Mouse (Mus musculus) embryonic facial prominence, embryonic 11.5 days (tissue): ENCODE data around the gene Zmiz1. TPM values are rescaled to one million over a fixed set of nuclear protein-coding genes. Genes with fewer than 3 reads are reported as not detected.

Experiments
- ATAC-seq: fragments of 200-750 bp; cut with Nextera tagmentation; replicated peaks from 2 replicates; pipeline ENCODE4 v1.8.0; 2017; ENCODE audit warnings: low read depth; ENCODE audit not compliant: insufficient number of reproducible peaks, low FRiP score, low TSS enrichment
- DNase-seq: peaks from one replicate; pipeline ENCODE4 v3.0.0-alpha.2; 2015; ENCODE audit warnings: low spot score
- H3K27ac ChIP-seq: fragments of 300-500 bp; sonication (generic); replicated peaks from 2 replicates; pipeline ENCODE4 v1.5.1; 2014; ENCODE audit warnings: mild to moderate bottlenecking, low read depth, low read length, control low read depth
- H3K27me3 ChIP-seq: fragments of 300-500 bp; sonication (generic); 2 replicates; pipeline ENCODE4 v1.6.1; 2014; ENCODE audit warnings: mild to moderate bottlenecking, low read length, moderate library complexity, mixed read lengths; ENCODE audit not compliant: control insufficient read depth, insufficient read depth
- H3K36me3 ChIP-seq: fragments of 300-500 bp; sonication (generic); replicated peaks from 2 replicates; pipeline ENCODE4 v1.6.1; 2014; ENCODE audit warnings: low read depth, mild to moderate bottlenecking, low read length, moderate library complexity, mixed read lengths; ENCODE audit not compliant: control insufficient read depth, insufficient read depth
- H3K4me1 ChIP-seq: fragments of 300-500 bp; sonication (generic); 2 replicates; pipeline ENCODE4 v1.6.1; 2014; ENCODE audit warnings: low read length, mixed read lengths; ENCODE audit not compliant: control insufficient read depth, insufficient read depth
- H3K4me2 ChIP-seq: fragments of 300-500 bp; sonication (generic); 2 replicates; pipeline ENCODE4 v1.6.1; 2014; ENCODE audit warnings: low read depth, mild to moderate bottlenecking, control low read depth, low read length, moderate library complexity
- H3K4me3 ChIP-seq: fragments of 300-500 bp; sonication (generic); 2 replicates; pipeline ENCODE4 v1.5.1; 2014; ENCODE audit warnings: low read depth, low read length, control low read depth
- H3K9ac ChIP-seq: fragments of 300-500 bp; sonication (generic); replicated peaks from 2 replicates; pipeline ENCODE4 v1.6.1; 2014; ENCODE audit warnings: mild to moderate bottlenecking, control low read depth, low read length
- H3K9me3 ChIP-seq: fragments of 300-500 bp; sonication (generic); replicated peaks from 2 replicates; pipeline ENCODE4 v1.6.1; 2016; ENCODE audit warnings: mild to moderate bottlenecking, low read length, inconsistent platforms, mixed read lengths; ENCODE audit not compliant: control insufficient read depth
- WGBS: fragments of 180-500 bp; shearing (Covaris S2); extraction: QIAGEN DNeasy Blood & Tissue Kit; methylation state at CpG from one replicate; pipeline ENCODE4 v1.1.7; 2014; 5-methylcytosine and 5-hydroxymethylcytosine counted together
- polyA plus RNA-seq: library from polyadenylated mRNA; unstranded; fragments of >200 nt; fragmentation: Nextera tagmentation; extraction: Ambion mirVana; gene quantifications from 2 replicates; pipeline ENCODE4 v1.2.1, GENCODE M21; 2014

Gene Zmiz1
- polyA plus RNA-seq, 1 experiment from 2014 or later, result 27.7 TPM

DNA sequence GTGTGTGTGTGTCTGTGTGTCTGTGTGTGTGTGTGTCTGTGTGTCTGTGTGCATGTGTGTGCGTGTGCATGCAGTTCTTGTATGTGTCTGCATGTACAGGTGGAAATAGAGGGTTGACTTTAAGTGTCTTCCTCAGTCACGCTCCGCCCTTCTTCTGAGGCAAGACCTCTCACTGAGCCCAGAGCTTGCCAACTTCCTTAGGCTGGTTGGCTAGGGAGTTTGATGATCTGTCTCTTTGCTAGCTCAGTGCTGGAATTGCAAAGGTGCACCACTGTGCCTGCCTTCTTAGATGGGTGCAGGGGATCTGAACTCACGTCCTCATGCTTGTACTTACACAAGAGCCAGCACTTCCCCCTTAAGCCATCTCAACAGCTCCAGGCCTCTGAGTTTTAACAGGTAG is 84.1 kb downstream of the Zmiz1 start:
- H3K4me2 ChIP-seq, result no peak overlapping the region
- no peak for ATAC-seq
- H3K27ac ChIP-seq, result no peak overlapping the region
- no peaks in the 10 kb centered on the region for H3K27me3 ChIP-seq
- no peak for DNase-seq
- H3K36me3 ChIP-seq, result no peaks in the 10 kb centered on the region; the same call in 1 of the 2 replicates
- WGBS, result 90% methylated on average over 4 of the region's 4 CpGs
- no peak overlapping the region for H3K9ac ChIP-seq
- H3K9me3 ChIP-seq, result no peaks in the 10 kb centered on the region
- peaks cover 14% of the 10 kb centered on the region for H3K4me1 ChIP-seq
- H3K4me3 ChIP-seq, result no peak overlapping the region

DNA sequence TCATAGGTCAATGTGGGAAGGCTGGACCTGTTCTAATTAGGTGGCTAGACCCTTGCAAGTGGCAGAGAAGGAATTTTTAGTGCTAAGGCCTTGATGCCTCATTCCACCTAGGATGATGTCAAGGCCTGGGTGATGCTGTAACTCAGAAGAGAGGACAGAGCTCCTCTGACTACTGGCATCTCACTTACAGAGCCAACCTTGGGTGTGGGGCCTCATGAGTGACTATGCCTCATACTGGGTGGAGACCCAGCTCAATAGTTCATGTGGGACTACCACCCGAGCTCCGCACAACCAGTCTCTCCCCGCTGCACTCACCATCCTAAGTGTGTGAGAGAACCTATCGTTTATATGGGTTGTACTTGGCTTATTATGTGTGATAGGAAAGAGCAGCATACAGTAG is 84.9 kb downstream of the Zmiz1 start:
- H3K36me3 ChIP-seq, result peaks cover 2% of the 10 kb centered on the region
- no peak for ATAC-seq
- 89% methylated on average over 4 of the region's 4 CpGs for WGBS

DNA sequence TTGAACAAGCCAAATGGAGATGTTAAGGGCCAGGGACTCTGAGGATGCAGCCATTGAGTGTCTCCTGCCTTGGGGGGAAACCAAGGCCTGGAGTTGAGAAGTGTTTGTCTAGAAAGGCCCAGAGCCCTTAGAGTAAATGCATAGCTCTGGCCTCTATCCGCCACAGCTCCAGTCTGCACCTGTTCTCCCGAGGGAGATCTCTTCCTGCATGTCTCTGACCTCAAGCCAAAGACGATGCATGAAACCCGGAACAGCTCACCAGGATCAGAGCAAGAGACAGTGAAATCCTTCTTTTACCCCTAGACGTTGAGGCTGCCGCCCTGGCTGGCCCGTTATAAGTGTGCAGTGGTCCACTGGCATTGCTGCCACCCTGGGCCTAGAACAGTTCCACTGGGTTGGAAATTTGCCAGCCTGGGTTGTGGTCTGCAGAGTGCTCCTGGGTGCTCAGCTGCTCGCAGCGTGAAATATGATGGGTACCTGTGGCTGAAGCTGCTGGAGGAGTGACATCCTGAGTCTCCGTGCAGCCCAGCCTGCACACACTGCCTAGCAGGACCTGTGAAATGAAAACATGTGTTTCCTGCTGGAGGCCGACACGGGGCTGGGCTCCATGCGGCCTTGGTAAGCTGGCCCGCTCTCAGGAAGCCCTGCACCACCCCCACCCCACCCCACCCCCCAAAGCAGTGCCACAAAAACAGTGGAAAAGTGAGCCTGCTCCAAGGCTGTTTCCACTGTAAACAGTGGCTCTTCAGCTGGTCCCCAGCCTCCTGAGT is 88.1 kb downstream of the Zmiz1 start:
- no peaks in the 10 kb centered on the region for H3K27me3 ChIP-seq
- H3K9ac ChIP-seq, result no peak overlapping the region
- H3K4me1 ChIP-seq, result peaks cover 23% of the 10 kb centered on the region
- no peaks in the 10 kb centered on the region for H3K9me3 ChIP-seq
- H3K36me3 ChIP-seq, result peaks cover 2% of the 10 kb centered on the region; the same call in 1 of the 2 replicates
- H3K4me3 ChIP-seq, result no peak overlapping the region
- H3K27ac ChIP-seq, result peak overlapping the region; percentile 70
- peak; percentile 72 for ATAC-seq
- 33% methylated on average over 14 of the region's 14 CpGs for WGBS
- DNase-seq, result peak; percentile 77
- no peak overlapping the region; the same call in 1 of the 2 replicates for H3K4me2 ChIP-seq

More for the DNA sequence above, 84.9 kb downstream of the Zmiz1 start:
- Histone ChIP-seq H3K27ac (no peak overlapping the region), H3K27me3 (no peaks in the 10 kb centered on the region), H3K9ac (no peak overlapping the region), H3K4me1 (peaks cover 14% of the 10 kb centered on the region), H3K4me3 (no peak overlapping the region), H3K9me3 (no peaks in the 10 kb centered on the region), H3K4me2 (no peak overlapping the region)
- no peak for DNase-seq

DNA sequence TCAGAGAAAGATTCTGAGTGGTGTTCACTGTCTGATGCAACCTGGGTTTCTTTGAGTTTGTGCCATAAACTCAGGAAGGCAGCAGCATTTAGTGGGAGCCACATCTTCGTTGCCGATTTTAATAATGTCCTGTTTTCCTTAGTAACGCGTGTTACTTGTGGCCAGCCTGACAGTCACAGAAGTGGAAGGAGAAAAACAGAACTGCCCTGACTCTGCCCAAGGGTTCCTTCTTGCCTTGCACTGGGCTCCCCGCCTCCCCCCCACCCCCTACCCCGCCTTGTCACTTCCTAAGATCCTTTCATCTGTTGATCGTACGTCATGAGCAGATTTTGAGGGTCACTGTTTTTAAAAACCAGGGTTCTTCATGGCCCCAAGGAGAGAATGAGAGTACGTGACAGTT is 88.9 kb downstream of the Zmiz1 start:
- Histone ChIP-seq H3K4me2 (no peak overlapping the region), H3K9me3 (no peaks in the 10 kb centered on the region), H3K4me3 (no peak overlapping the region), H3K9ac (no peak overlapping the region), H3K27me3 (no peaks in the 10 kb centered on the region), H3K36me3 (peaks cover 2% of the 10 kb centered on the region; the same call in 1 of the 2 replicates), H3K4me1 (peaks cover 23% of the 10 kb centered on the region), H3K27ac (0 out of 2 replicates have a peak overlapping the region, but pooled peaks have one; percentile 70)
- no peak for ATAC-seq
- 77% methylated on average over 9 of the region's 9 CpGs for WGBS
- DNase-seq, result no peak

DNA sequence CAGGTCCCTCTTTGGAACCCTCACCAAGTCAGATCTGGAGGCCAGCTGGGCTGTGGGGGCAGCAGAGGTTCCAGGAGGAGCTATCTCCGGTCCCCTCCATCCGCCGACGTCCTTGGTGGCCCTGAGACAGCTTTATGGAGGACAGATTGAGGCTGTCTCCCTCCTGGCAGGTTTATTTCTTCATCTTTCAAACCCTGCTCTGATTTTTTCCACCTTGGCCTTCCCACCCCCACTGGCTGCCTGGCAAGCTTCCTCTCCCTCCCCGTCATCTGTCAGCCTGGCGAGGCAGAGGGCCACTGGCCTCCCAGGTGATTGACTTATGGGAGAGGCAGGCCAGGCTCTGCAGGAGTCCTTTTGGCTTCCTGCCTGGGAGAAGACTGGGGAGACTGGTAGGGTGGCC is 89.7 kb downstream of the Zmiz1 start:
- DNase-seq (no peak), ATAC-seq (no peak)
- H3K4me2 ChIP-seq, result no peak overlapping the region
- peaks cover 2% of the 10 kb centered on the region; the same call in 1 of the 2 replicates for H3K36me3 ChIP-seq
- peaks cover 23% of the 10 kb centered on the region for H3K4me1 ChIP-seq
- H3K9me3 ChIP-seq, result no peaks in the 10 kb centered on the region
- H3K27ac ChIP-seq, result no peak overlapping the region
- H3K27me3 ChIP-seq, result no peaks in the 10 kb centered on the region
- WGBS, result 43% methylated on average over 6 of the region's 6 CpGs
- no peak overlapping the region for H3K4me3 ChIP-seq
- 0 out of 2 replicates have a peak overlapping the region, but pooled peaks have one; percentile 6 for H3K9ac ChIP-seq

DNA sequence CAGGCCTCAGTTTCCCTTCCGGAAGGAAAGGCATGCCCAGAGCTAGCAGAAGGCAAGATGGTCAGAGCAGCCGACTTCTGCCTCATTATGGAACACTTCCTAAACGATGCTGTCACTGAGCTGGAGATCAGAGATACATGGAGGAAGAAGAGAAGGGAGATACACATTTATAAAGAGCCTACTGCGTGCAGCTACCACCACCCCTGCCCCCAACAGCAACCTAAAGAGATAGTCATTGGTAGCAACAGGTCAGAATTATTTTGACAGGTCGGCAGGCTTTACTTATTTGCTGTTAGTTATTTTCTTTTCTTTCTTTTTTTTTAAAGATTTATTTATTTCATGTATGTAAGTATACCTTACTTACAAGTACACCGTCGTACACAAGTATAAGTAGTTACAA is 90.1 kb downstream of the Zmiz1 start:
- Histone ChIP-seq H3K9me3 (no peaks in the 10 kb centered on the region), H3K4me3 (no peak overlapping the region), H3K4me1 (peaks cover 23% of the 10 kb centered on the region), H3K36me3 (peaks cover 2% of the 10 kb centered on the region; the same call in 1 of the 2 replicates), H3K27ac (no peak overlapping the region), H3K4me2 (no peak overlapping the region), H3K9ac (no peak overlapping the region), H3K27me3 (no peaks in the 10 kb centered on the region)
- WGBS, result 90% methylated on average over 7 of the region's 7 CpGs
- DNase-seq (no peak), ATAC-seq (no peak)

DNA sequence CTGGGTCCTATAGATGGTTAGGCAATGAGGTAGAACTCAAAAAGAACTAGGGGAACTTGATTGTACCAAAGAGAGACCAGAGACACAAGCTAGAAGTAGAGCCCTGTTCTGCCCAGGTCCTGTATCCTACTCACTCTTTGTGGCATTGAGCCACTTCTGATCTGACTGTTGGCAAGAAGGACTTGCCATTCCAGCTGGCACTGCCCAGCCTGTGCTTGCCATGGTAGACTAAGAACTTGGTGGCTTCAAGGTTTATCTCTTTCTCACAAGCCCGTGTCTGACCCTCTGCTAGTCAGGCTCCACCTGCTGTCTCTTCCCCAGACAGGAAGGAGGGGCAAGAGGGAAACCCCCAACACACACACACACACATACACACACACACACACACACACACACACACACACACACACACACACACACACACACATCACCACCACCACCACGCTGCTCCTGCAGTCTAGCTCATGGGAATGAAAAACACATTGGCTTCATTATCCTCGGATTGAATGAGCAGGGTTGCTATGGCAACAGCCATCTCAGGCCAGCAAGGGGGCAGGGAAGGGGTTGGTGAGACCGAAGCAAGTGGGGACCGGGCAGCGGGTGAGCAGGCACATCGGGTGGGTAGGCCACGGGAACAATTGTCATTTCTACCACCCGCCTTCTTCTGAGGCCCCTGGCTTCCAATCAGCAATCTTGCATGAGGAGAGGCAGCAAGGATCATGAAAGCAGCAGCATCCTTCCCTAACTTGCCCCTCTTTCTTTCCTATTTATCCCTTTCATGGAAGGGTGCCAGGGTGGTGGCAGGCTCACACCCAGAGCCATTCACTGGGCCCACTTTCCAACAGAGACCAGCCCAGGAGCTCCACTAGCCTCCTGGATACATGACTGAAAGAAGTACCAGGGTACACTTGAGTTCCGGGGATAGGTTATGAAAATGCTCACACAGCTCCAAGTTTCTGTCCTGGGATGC is 91.2 kb downstream of the Zmiz1 start:
- Histone ChIP-seq H3K27ac (0 out of 2 replicates have a peak overlapping the region, but pooled peaks have one; percentile 22), H3K4me3 (no peak overlapping the region), H3K36me3 (peaks cover 2% of the 10 kb centered on the region; the same call in 1 of the 2 replicates), H3K27me3 (no peaks in the 10 kb centered on the region), H3K4me2 (no peak overlapping the region), H3K4me1 (peaks cover 30% of the 10 kb centered on the region), H3K9me3 (no peaks in the 10 kb centered on the region), H3K9ac (no peak overlapping the region)
- ATAC-seq (peak; percentile 36; the same call in 1 of the 2 replicates), DNase-seq (peak; percentile 92)
- WGBS, result 35% methylated on average over 10 of the region's 10 CpGs
